9 mouse cellular contexts compared by ENCODE assay signal in the genomic region with DNA sequence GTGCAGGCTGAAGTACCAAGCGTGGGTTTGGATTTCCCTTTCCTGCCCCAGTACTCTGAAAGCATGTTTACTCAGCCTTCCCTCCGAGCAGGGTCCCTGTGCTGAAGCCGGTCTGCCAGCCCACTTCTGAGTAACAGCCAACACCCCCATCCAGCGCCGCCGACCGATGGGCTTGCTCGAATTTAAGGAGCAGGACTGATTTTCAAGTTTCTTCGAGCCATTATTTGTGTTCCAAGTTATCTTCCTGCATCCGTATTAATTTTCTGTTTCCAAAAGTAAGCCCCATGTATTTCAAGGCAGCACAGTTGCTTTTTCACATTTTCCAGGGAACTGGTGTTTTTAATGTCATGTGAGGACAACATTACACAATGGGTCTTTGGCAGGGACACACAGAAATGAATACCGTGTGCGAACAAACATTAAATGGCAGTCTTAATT.
DNase-seq lines count a peak whose midpoint lies in the region; ATAC-seq and TF ChIP-seq lines count a peak whose summit lies in the region.
"Had no signal": no experiment of that assay in that cellular context is flagged by ENCODE, and none has a peak within 500 bp of the region (broad histone marks: within the 10 kb centered on the region; RNA-seq: fewer than 3 reads in every experiment).

No protein-coding gene starts in this region.

- WGBS in heart, embryonic 10.5 days = 79% methylated on average over 12 of the region's 12 CpGs
- 61% methylated on average over 12 of the region's 12 CpGs for WGBS in stomach, postnatal 0 days

- H3K27me3 ChIP-seq in heart, embryonic 10.5 days (ENCODE audit: insufficient read depth, poor library complexity, severe bottlenecking) = no peaks in the 10 kb centered on the region
- no peaks in the 10 kb centered on the region for H3K27me3 ChIP-seq in stomach, postnatal 0 days (ENCODE audit: control insufficient read depth, insufficient read depth, low read length)
- H3K27me3 ChIP-seq: neural tube, embryonic 12.5 days had no signal

- TF ChIP-seq CTCF in stomach, postnatal 0 days (IDR thresholded peaks at IDR 0.05; ENCODE audit: low read depth) = no peak

- ATAC-seq in stomach, postnatal 0 days (ENCODE audit: low FRiP score, low TSS enrichment) = peak; percentile 12; the same call in 1 of the 2 replicates

- H3K4me1 ChIP-seq in heart, embryonic 10.5 days = peaks cover 12% of the 10 kb centered on the region
- H3K4me1 ChIP-seq in stomach, postnatal 0 days (replicated peaks; ENCODE audit: control insufficient read depth, insufficient read depth) = no peaks in the 10 kb centered on the region
- H3K4me1 ChIP-seq: neural tube, embryonic 12.5 days had no signal

- H3K4me2 ChIP-seq in stomach, postnatal 0 days (replicated peaks; ENCODE audit: low read depth) = no peak overlapping the region
- H3K4me2 ChIP-seq: neural tube, embryonic 12.5 days had no signal

- H3K27ac ChIP-seq in heart, embryonic 10.5 days = no peak overlapping the region
- peak overlapping the region; percentile 49; the same call in 1 of the 2 replicates for H3K27ac ChIP-seq in stomach, postnatal 0 days (replicated peaks)
- H3K27ac ChIP-seq: neural tube, embryonic 12.5 days had no signal

- no peak overlapping the region for H3K9ac ChIP-seq in stomach, postnatal 0 days (ENCODE audit: low read length)
- H3K9ac ChIP-seq: neural tube, embryonic 12.5 days had no signal

- no peak for TF ChIP-seq EP300 in stomach, postnatal 0 days (optimal IDR thresholded peaks at IDR 0.05)

- H3K9me3 ChIP-seq in heart, embryonic 10.5 days = no peaks in the 10 kb centered on the region
- no peaks in the 10 kb centered on the region for H3K9me3 ChIP-seq in stomach, postnatal 0 days (ENCODE audit: control insufficient read depth, low read length)
- H3K9me3 ChIP-seq: neural tube, embryonic 12.5 days had no signal

- intact Hi-C loops in heart, postnatal 10 days (cut with DNase I) = loop anchor here (2.0 kb wide), 3 partner anchors 33 to 263 kb away; no protein-coding TSS in a partner anchor

- no peaks in the 10 kb centered on the region for H3K36me3 ChIP-seq in heart, embryonic 10.5 days
- H3K36me3 ChIP-seq in stomach, postnatal 0 days (ENCODE audit: control insufficient read depth, insufficient read depth, low read length) = no peaks in the 10 kb centered on the region
- H3K36me3 ChIP-seq: neural tube, embryonic 12.5 days had no signal

- DNase-seq in heart, adult 18-20 months = peak; percentile 66 to 76
- no peak for DNase-seq in heart, embryonic 10.5 days (ENCODE audit: low spot score)
- peak; percentile 29 for DNase-seq in right cerebral cortex, postnatal 4 days
- DNase-seq in right cerebral cortex, adult 2 months (ENCODE audit: low spot score in 2 of 2) = no peak
- DNase-seq in heart, postnatal 10 days = peak; percentile 55 to 57
- no peak for DNase-seq in stomach, postnatal 0 days (ENCODE audit: low spot score)
- no peak for DNase-seq in c-Kit-positive CD71-positive TER-119-positive erythroid progenitor cells, embryonic 14.5 days (ENCODE audit: low spot score)
- no peak for DNase-seq in adrenal gland, adult 8-10 months

- H3K4me3 ChIP-seq in heart, embryonic 10.5 days = no peak overlapping the region
- H3K4me3 ChIP-seq in stomach, postnatal 0 days (ENCODE audit: low read depth, low read length) = no peak overlapping the region
- H3K4me3 ChIP-seq: neural tube, embryonic 12.5 days had no signal

Comparison
In these comparisons a context has a peak if more than half of its experiments do, and no peak if none do; other contexts are left out.
1. DNase-seq: peak in heart, adult 18-20 months (2 of 2), right cerebral cortex, postnatal 4 days (single experiment) and heart, postnatal 10 days (2 of 2); none in heart, embryonic 10.5 days (single experiment), right cerebral cortex, adult 2 months (0 of 2), stomach, postnatal 0 days (single experiment), c-Kit-positive CD71-positive TER-119-positive erythroid progenitor cells, embryonic 14.5 days (single experiment) and adrenal gland, adult 8-10 months (single experiment).